Mouse (Mus musculus) cerebellum, adult 11 months (tissue): ENCODE measurements around the gene Tbx3.

Source experiments
- DNase-seq: peaks from one replicate; pipeline ENCODE4 v3.0.0; 2022

Gene Tbx3

GRCm38 (mm10) chr5:119670566-119671108 is at the start of gene Tbx3:
Gene Tbx3 (plus strand): TSS chr5:119670669.
- no peak for DNase-seq

- DNase-seq = no peak
Observed at GRCm38 (mm10) chr5:119622076-119622475, 48.4 kb upstream of the Tbx3 start.

GRCm38 (mm10) chr5:119624554-119624953 is 45.9 kb upstream of the Tbx3 start:
- no peak for DNase-seq

GRCm38 (mm10) chr5:119625603-119626002 is 44.9 kb upstream of the Tbx3 start:
- DNase-seq = no peak

GRCm38 (mm10) chr5:119626154-119626553 is 44.3 kb upstream of the Tbx3 start:
- DNase-seq = no peak

GRCm38 (mm10) chr5:119626662-119627061 is 43.8 kb upstream of the Tbx3 start:
- no peak for DNase-seq

- no peak for DNase-seq
Observed at GRCm38 (mm10) chr5:119628100-119628499, 42.4 kb upstream of the Tbx3 start.

GRCm38 (mm10) chr5:119628746-119629327 is 41.6 kb upstream of the Tbx3 start:
- no peak for DNase-seq

GRCm38 (mm10) chr5:119633581-119633980 is 36.9 kb upstream of the Tbx3 start:
- no peak for DNase-seq

- no peak for DNase-seq
Observed at GRCm38 (mm10) chr5:119634861-119635260, 35.6 kb upstream of the Tbx3 start.

- no peak for DNase-seq
Observed at GRCm38 (mm10) chr5:119638300-119638699, 32.2 kb upstream of the Tbx3 start.

GRCm38 (mm10) chr5:119641094-119641493 is 29.4 kb upstream of the Tbx3 start:
- no peak for DNase-seq

- DNase-seq = no peak
Observed at GRCm38 (mm10) chr5:119641714-119642113, 28.8 kb upstream of the Tbx3 start.

- no peak for DNase-seq
Observed at GRCm38 (mm10) chr5:119646965-119647364, 23.5 kb upstream of the Tbx3 start.

GRCm38 (mm10) chr5:119651135-119651965 is 19.1 kb upstream of the Tbx3 start:
- DNase-seq = no peak

GRCm38 (mm10) chr5:119656354-119656753 is 14.1 kb upstream of the Tbx3 start:
- DNase-seq = no peak

- no peak for DNase-seq
Observed at GRCm38 (mm10) chr5:119656856-119657255, 13.6 kb upstream of the Tbx3 start.

- no peak for DNase-seq
Observed at GRCm38 (mm10) chr5:119657362-119657761, 13.1 kb upstream of the Tbx3 start.

GRCm38 (mm10) chr5:119657804-119658203 is 12.7 kb upstream of the Tbx3 start:
- no peak for DNase-seq

GRCm38 (mm10) chr5:119658396-119658795 is 12.1 kb upstream of the Tbx3 start:
- no peak for DNase-seq

GRCm38 (mm10) chr5:119659041-119659440 is 11.4 kb upstream of the Tbx3 start:
- DNase-seq = no peak

GRCm38 (mm10) chr5:119660526-119661410 is 9.7 kb upstream of the Tbx3 start:
- DNase-seq = no peak

- no peak for DNase-seq
Observed at GRCm38 (mm10) chr5:119661474-119661873, 9.0 kb upstream of the Tbx3 start.
